Mouse (Mus musculus): Measurements from ENCODE around the gene Padi4.

GRCm38 (mm10) chr4:140721968-140722490, 52.0 kb downstream of the Padi4 start:
- TF ChIP-seq CTCF (IDR thresholded peaks at IDR 0.05) (no peak), EP300 (IDR thresholded peaks at IDR 0.05; ENCODE audit: insufficient read depth, low read depth, low read length) (no peak), POLR2A (IDR thresholded peaks at IDR 0.05; ENCODE audit: insufficient read depth, low read depth, low read length) (no peak)
